Mouse (Mus musculus): ENCODE results near the gene Itga7.

GRCm38 (mm10) chr10:128928356-128928755, 5.3 kb upstream of the Itga7 start:
- no peak for TF ChIP-seq CTCF (conservative IDR thresholded peaks at IDR 0.05; ENCODE audit: insufficient read depth, insufficient read length, low read depth, low read length)
- TF ChIP-seq POLR2A (IDR thresholded peaks at IDR 0.05; ENCODE audit: low read depth, low read length) = no peak

Data from kidney, adult 2 months (tissue).